Mouse (Mus musculus): ENCODE measurements at regions not wholly inside any gene's neighbourhood (a gene's known extent, or its start where the extent isn't known, plus 50 kb on each side); places are given as distances from the start of the nearest gene placed in this dataset.

DNA sequence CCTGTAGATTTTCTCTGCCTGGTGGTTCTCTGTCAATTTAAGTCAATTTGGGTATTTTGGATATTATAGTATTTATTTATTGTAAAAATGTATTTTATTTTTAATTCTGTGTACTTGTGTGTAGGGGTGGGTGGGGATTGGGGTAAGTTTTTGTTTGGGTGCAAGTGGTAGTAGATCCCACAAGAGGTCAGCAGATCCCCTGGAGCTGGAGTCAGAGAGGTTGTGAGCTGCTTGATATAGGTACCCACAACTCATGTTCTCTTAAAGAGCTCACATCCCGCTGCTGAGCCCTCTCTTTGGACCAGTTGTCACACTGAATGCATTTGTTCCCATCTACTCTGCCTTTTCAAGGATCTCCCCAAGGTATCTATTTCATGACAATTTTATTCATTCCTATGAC lies 239.6 kb upstream of the 1700056E22Rik start:
- Histone ChIP-seq H3K27me3 (ENCODE audit: control insufficient read depth, insufficient read depth, low read length, poor library complexity, severe bottlenecking) (no peaks in the 10 kb centered on the region), H3K36me3 (ENCODE audit: control insufficient read depth, insufficient read depth, low read length, poor library complexity, severe bottlenecking) (no peaks in the 10 kb centered on the region)
- no peak for DNase-seq (ENCODE audit: low read depth, low spot score)

DNA sequence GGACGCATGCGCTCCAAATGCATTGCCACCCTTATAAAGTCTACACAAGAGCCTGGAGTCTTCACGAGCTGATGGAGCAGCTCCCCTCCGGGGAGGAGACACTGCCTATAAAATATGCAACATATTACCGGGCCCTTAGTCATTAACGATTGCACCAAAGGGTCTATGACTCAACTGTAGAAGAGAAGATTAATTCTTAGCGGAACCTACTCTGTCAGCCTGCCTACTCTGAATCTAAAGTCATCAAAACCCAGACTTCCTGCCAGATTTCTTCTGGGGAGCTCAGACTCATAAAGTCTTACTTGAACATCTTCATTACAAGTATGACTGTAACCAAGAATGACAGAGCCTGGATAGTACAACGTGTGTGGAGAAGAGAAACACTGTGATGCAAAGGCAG lies 237.2 kb upstream of the 1700056E22Rik start:
- no peaks in the 10 kb centered on the region for H3K27me3 ChIP-seq (ENCODE audit: control insufficient read depth, insufficient read depth, low read length, poor library complexity, severe bottlenecking)

DNA sequence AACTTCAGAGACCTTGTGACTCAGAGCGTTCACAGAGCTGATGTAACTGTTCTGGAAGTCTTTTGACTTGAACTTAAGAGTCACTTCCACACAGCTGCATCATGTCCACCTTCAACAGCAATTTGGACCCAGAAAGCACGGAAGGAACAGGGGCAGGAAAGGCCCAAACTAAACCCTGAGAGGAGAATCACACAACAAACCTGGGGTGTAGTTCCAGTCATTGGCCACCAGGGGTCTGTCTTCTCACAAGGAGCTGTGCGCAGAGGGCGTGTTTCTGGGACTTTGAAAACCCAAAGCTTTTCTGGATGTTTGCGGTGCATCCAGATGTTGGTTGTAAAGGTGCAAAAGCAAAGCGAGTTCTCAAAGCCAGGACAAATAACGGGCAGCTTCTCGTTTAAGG lies 231.9 kb upstream of the 1700056E22Rik start:
- Histone ChIP-seq H3K36me3 (ENCODE audit: control insufficient read depth, insufficient read depth, low read length, poor library complexity, severe bottlenecking) (no peaks in the 10 kb centered on the region), H3K27me3 (ENCODE audit: control insufficient read depth, insufficient read depth, low read length, poor library complexity, severe bottlenecking) (no peaks in the 10 kb centered on the region)
- peak; percentile 62 for DNase-seq (ENCODE audit: low read depth, low spot score)

More for the DNA sequence above, 237.2 kb upstream of the 1700056E22Rik start:
- no peak for DNase-seq (ENCODE audit: low read depth, low spot score)
- H3K36me3 ChIP-seq (ENCODE audit: control insufficient read depth, insufficient read depth, low read length, poor library complexity, severe bottlenecking) = no peaks in the 10 kb centered on the region

DNA sequence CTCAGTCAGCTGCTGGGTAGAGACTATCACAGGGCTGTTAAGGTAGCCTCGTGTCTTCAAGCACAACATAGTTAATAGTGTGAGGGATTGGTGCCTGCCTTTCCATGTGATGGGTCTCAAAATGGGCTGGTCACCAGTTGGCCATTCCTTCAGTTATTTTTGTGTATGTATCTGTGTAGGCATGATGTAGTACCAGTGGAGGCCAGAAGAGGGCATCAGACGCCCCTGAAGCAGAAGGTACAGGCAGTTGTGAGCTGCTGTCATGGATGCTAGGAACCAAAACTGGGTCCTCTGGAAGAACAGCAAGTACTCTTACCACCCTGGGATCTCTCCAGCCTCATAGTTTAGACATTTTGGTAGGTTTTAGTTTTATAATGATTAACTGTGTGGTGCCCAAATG lies 228.9 kb upstream of the 1700056E22Rik start:
- Histone ChIP-seq H3K27me3 (ENCODE audit: control insufficient read depth, insufficient read depth, low read length, poor library complexity, severe bottlenecking) (no peaks in the 10 kb centered on the region), H3K36me3 (ENCODE audit: control insufficient read depth, insufficient read depth, low read length, poor library complexity, severe bottlenecking) (no peaks in the 10 kb centered on the region)
- peak; percentile 65 for DNase-seq (ENCODE audit: low read depth, low spot score)

DNA sequence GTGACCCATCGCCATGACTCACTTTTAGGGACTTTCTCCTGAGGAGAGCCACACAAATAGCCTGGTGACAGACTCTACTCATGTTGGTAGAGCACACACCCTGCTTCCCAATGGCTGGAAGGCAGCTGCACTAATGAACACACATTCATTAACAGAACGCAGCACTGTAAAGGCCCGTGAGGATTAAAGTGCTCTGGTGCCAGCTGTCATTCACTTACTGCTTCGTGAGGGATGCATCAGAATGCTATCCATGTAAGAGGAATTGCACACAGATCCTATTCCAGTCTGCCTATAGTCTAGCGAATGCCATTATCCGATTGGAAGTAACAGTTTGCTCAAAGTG lies 227.3 kb upstream of the 1700056E22Rik start:
- DNase-seq (ENCODE audit: low read depth, low spot score) = no peak
- Histone ChIP-seq H3K27me3 (ENCODE audit: control insufficient read depth, insufficient read depth, low read length, poor library complexity, severe bottlenecking) (no peaks in the 10 kb centered on the region), H3K36me3 (ENCODE audit: control insufficient read depth, insufficient read depth, low read length, poor library complexity, severe bottlenecking) (no peaks in the 10 kb centered on the region)

DNA sequence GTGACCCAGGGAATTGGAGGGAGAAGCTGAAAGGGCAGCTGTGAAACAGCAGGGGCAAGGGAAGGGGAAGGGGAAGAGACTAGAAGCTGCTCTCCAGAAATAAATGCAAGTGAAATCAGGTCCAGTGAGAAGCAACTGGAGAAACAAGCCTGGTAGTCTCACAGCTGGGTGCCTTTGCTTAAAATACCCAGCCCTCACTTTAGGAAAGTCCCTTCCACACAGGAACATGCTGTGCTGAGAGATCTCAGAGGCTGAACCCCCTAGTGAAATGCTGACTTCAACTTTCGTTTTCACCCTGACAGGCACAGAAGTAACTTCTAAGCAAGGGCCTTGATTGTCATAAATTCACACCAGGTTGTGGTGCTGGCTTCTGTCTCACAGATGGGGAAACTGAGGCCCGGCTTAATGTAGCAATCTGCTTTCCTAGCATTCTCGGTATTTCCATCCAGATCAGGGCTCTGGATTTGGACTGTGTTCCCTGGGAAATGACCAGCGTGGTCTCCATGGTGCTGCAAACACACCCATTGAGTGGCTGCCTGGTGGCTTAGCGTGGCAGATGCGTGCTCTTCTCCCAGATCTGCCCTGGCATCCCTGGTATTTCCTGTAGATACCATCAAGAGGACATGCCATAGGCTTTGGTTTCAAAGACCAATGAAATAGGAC lies 226.8 kb upstream of the 1700056E22Rik start:
- Histone ChIP-seq H3K27me3 (ENCODE audit: control insufficient read depth, insufficient read depth, low read length, poor library complexity, severe bottlenecking) (no peaks in the 10 kb centered on the region), H3K36me3 (ENCODE audit: control insufficient read depth, insufficient read depth, low read length, poor library complexity, severe bottlenecking) (no peaks in the 10 kb centered on the region)
- peak; percentile 58 for DNase-seq (ENCODE audit: low read depth, low spot score)

DNA sequence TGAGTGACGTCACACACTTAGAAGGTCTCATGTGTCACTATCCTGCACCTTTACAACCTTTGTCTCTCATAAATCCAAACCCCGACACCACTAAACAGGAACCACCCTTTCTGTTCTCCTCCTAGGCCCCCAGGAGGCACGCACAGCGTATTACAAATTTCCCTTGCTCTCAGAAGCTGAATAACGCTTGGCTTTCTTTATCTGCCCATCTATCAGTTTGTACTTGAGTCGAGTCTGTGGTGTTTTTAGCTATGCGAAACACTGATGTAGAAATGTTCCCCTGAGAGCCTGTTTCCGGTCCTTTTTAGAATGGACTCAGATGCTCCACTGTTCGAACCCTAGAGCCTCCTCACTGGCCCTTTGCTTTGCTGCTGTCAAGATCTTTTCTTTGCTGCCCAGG lies 225.8 kb upstream of the 1700056E22Rik start:
- no peak for DNase-seq (ENCODE audit: low read depth, low spot score)
- H3K27me3 ChIP-seq (ENCODE audit: control insufficient read depth, insufficient read depth, low read length, poor library complexity, severe bottlenecking) = no peaks in the 10 kb centered on the region

DNA sequence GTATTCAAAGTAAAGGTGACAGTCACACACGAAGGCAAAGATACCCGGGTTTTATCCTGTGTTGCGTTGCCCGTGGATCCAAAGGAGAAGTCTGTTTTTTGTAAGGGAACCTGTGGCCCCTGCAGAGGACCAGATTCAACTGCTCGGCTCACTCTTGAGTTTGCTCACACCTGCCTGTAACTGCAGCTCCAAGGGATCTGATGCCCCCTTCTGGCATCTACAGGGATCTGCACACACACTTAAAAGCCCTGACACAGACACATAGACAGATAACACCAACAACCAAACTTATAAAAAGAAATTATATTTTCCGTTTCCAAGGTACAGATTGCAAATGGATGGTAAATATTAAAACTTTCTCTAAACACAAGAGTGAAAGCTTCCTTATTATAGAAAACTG lies 223.3 kb upstream of the 1700056E22Rik start:
- DNase-seq (ENCODE audit: low read depth, low spot score) = no peak
- Histone ChIP-seq H3K36me3 (ENCODE audit: control insufficient read depth, insufficient read depth, low read length, poor library complexity, severe bottlenecking) (no peaks in the 10 kb centered on the region), H3K27me3 (ENCODE audit: control insufficient read depth, insufficient read depth, low read length, poor library complexity, severe bottlenecking) (no peaks in the 10 kb centered on the region)

More for the DNA sequence above, 225.8 kb upstream of the 1700056E22Rik start:
- no peaks in the 10 kb centered on the region for H3K36me3 ChIP-seq (ENCODE audit: control insufficient read depth, insufficient read depth, low read length, poor library complexity, severe bottlenecking)

DNA sequence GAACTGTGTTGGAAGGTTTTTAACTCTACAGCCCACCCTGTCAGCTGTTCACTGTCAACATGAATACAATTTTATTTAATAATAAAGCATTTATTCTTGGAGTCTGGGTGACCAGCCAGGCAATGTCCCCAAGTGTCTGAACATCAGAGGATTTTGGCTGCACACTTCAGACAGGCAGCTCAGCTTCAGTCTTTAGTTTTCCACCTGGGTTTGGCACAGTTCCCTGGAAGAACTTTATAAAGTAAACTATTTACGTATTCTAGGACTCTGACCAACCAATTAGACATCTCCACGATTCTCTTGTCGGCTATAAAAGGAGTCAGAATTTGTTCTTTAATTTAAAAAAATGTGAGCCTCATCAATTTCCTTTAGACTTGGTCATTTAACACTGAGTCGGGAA lies 220.8 kb upstream of the 1700056E22Rik start:
- Histone ChIP-seq H3K36me3 (ENCODE audit: control insufficient read depth, insufficient read depth, low read length, poor library complexity, severe bottlenecking) (no peaks in the 10 kb centered on the region), H3K27me3 (ENCODE audit: control insufficient read depth, insufficient read depth, low read length, poor library complexity, severe bottlenecking) (no peaks in the 10 kb centered on the region)
- no peak for DNase-seq (ENCODE audit: low read depth, low spot score)

DNA sequence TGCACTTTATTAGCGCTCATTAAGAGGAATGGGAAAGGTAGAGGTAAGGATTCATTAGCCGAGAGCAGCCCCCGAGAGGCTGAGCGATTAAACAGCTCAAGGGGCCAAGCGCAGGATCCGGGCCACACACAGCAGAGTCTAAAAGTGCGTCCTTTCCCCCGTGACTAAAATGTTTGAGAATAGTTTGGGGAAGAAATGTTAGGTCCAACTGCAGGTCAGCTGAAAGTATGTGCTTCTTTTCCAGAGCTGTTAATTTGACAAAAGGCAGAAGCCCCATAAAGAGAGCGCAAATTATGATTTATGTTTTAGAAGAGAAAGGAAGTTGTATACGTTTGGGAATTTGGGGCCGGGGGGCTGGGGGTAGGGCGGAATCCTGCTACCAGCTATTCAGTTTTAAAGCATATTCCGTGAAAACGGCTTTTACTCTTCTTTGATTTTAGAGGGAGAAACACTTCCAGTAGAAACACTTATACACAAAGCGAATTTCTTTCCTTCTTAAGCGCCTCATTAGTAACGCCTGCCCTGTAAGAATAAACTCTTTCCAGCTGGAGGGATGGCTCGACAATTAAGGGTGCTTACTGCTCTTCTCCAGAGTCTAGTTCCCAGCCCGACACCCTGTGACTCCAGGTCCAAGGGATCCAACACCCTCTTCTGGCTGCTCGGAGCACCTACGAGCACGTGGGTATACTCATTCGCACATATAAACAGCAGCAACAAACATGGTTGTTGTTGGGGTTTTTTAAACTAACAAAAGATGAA lies 210.8 kb upstream of the 1700056E22Rik start:
- Histone ChIP-seq H3K36me3 (ENCODE audit: control insufficient read depth, insufficient read depth, low read length, poor library complexity, severe bottlenecking) (no peaks in the 10 kb centered on the region), H3K27me3 (ENCODE audit: control insufficient read depth, insufficient read depth, low read length, poor library complexity, severe bottlenecking) (no peaks in the 10 kb centered on the region)
- DNase-seq (ENCODE audit: low read depth, low spot score) = no peak

DNA sequence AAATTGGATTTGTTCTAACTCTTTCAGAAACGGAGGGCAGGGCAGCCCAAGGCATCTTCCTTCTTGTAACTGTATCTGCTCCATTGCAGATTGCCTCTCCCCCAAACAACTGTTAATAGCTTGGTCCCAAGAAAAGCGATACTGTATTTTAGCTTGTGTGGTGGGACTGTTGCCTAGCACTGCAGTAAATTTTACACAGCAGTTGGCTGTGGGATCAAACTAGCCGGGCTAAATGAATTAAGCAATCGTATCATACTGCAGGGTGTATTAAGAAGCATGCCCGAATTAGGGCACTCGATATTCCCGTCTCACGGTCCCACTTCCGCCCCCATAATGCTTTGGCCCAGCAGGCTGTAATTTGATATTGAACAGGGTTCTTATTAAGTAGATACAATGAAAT lies 210.2 kb upstream of the 1700056E22Rik start:
- no peaks in the 10 kb centered on the region for H3K27me3 ChIP-seq (ENCODE audit: control insufficient read depth, insufficient read depth, low read length, poor library complexity, severe bottlenecking)
- DNase-seq (ENCODE audit: low read depth, low spot score) = no peak
- no peaks in the 10 kb centered on the region for H3K36me3 ChIP-seq (ENCODE audit: control insufficient read depth, insufficient read depth, low read length, poor library complexity, severe bottlenecking)

DNA sequence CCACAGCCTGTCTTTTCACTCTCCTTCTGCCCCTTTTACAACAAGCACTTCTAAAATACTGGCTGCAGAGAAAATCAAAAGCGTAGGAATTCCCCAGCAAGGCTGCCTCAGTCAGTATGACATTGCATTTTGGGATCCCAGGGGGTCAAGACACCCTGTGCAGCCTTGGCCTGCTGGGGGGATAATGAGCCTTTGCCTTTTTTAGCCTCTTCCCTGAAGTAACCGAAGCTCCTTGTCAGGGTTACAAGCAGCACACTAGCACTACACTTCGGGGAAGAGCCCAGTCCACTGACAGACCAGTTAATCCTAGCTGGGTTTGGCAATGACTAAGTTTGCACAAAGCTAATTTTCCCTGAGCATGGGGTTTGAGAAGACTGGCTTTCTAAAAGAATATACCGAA lies 207.7 kb upstream of the 1700056E22Rik start:
- no peak for DNase-seq (ENCODE audit: low read depth, low spot score)
- H3K36me3 ChIP-seq (ENCODE audit: control insufficient read depth, insufficient read depth, low read length, poor library complexity, severe bottlenecking) = no peaks in the 10 kb centered on the region
- H3K27me3 ChIP-seq (ENCODE audit: control insufficient read depth, insufficient read depth, low read length, poor library complexity, severe bottlenecking) = no peaks in the 10 kb centered on the region

DNA sequence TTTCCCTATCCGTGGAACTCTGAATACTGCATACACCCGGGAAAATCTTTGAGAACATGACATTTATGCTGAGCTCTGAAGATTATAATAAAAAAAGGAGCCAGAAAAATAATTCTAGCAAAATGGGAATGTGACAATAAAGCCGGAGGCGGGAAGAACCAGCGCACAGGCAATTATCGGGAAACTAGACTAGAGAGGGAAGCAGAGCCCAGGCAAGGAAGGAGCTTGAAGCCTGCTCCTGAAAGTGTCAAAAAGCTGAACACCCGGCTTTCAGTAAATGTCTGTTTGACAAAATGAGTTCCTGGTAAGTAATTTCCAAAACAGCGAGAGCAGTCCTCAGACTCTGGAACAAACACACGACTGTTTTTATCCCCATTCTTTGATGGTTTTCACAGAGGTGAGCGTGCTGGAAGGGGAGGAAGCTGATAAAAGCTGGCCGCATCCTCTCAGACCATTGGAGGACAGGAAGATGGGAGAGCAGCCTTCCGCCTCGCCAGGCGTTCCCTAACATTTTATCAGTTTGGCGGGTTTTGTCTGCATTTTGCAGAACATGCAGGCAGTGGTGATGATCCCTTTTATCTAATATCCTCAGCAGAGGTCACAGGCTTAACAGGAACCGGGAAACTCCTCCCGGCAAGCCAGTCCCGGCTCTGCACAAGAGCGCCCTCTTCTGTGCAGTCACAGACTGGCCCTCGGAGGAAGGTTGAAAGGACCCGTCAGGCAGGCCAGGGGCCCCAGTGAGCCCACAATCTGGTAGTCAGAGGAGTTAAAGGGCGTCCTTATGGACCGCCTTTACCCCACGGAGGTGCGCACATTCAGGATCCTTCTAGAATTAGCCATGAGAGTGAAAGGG lies 201.3 kb upstream of the 1700056E22Rik start:
- no peaks in the 10 kb centered on the region for H3K36me3 ChIP-seq (ENCODE audit: control insufficient read depth, insufficient read depth, low read length, poor library complexity, severe bottlenecking)
- DNase-seq (ENCODE audit: low read depth, low spot score) = peak; percentile 61
- no peaks in the 10 kb centered on the region for H3K27me3 ChIP-seq (ENCODE audit: control insufficient read depth, insufficient read depth, low read length, poor library complexity, severe bottlenecking)

DNA sequence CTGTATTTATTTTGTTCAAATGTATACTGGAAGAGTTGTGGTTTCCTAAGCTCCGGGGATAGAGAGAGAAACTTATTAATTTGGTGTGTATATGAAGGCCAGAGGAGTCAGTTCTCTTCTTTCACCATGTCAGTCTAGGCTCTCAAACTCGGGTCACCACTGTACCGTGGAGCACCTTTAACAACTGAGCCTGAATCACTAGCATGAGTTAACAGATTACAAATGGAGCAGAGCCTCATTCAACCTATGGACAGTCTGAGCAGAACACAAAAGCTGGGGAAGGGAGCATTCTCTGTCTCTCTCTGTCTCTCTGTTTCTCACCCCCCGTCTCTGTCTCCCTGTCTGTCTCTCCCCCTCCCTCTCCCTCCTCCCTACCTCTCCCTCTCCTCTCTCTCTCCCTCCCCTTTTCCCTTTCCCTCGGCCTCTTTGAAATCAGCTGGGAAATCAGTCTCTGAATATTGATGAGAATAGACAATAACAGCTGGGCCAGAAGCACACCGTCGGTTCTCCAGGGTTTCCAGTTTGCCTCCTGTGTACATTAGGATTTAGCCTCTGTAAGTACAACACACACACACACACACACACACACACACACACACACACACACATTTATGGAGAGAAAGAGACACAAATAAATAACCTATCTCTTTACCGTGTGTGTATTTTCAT lies 200.4 kb upstream of the 1700056E22Rik start:
- Histone ChIP-seq H3K27me3 (ENCODE audit: control insufficient read depth, insufficient read depth, low read length, poor library complexity, severe bottlenecking) (no peaks in the 10 kb centered on the region; the same call in 1 of the 2 replicates), H3K36me3 (ENCODE audit: control insufficient read depth, insufficient read depth, low read length, poor library complexity, severe bottlenecking) (no peaks in the 10 kb centered on the region)
- no peak for DNase-seq (ENCODE audit: low read depth, low spot score)

All from splenic B cell, adult 2 months (primary cell).